Mouse (Mus musculus) heart, adult 18-20 months (tissue): ENCODE measurements at regions not wholly inside any gene's neighbourhood (a gene's known extent, or its start where the extent isn't known, plus 50 kb on each side); places are given as distances from the start of the nearest gene placed in this dataset.

Experiments
- DNase-seq, 2 experiments: peaks; one replicate each; pipeline ENCODE4 v3.0.0; 2021 to 2022; ENCODE audit warnings: mixed read lengths in 1 of 2

- no peak for DNase-seq
Measured at GRCm38 (mm10) chr2:78804931-78805330, 63.0 kb upstream of the Ube2e3 start.

GRCm38 (mm10) chr2:78803543-78803942, 64.4 kb upstream of the Ube2e3 start:
- DNase-seq, result no peak

GRCm38 (mm10) chr2:78795446-78795845, 72.5 kb upstream of the Ube2e3 start:
- no peak for DNase-seq

GRCm38 (mm10) chr2:78794734-78795133, 73.2 kb upstream of the Ube2e3 start:
- DNase-seq, result no peak

- DNase-seq, result no peak
Measured at GRCm38 (mm10) chr2:78789124-78789523, 78.8 kb upstream of the Ube2e3 start.

GRCm38 (mm10) chr2:78788222-78788621, 79.7 kb upstream of the Ube2e3 start:
- DNase-seq, result no peak

GRCm38 (mm10) chr2:78779949-78780348, 88.0 kb upstream of the Ube2e3 start:
- no peak for DNase-seq

- DNase-seq, result no peak
Measured at GRCm38 (mm10) chr2:78777589-78777988, 90.3 kb upstream of the Ube2e3 start.

GRCm38 (mm10) chr2:78754362-78754761, 113.6 kb upstream of the Ube2e3 start:
- no peak for DNase-seq

- DNase-seq, result peak; percentile 22 to 44
Measured at GRCm38 (mm10) chr2:78753918-78754317, 114.0 kb upstream of the Ube2e3 start.

- DNase-seq, result no peak
Measured at GRCm38 (mm10) chr2:78730161-78730560, 137.8 kb upstream of the Ube2e3 start.

- no peak for DNase-seq
Measured at GRCm38 (mm10) chr2:78726060-78726459, 141.9 kb upstream of the Ube2e3 start.

GRCm38 (mm10) chr2:78724416-78724815, 143.5 kb upstream of the Ube2e3 start:
- DNase-seq, result no peak

- no peak for DNase-seq
Measured at GRCm38 (mm10) chr2:78723423-78723822, 144.5 kb upstream of the Ube2e3 start.

- no peak for DNase-seq
Measured at GRCm38 (mm10) chr2:78722739-78723138, 145.2 kb upstream of the Ube2e3 start.

GRCm38 (mm10) chr2:78718550-78718949, 149.4 kb upstream of the Ube2e3 start:
- DNase-seq, result no peak

- DNase-seq, result no peak
Measured at GRCm38 (mm10) chr2:78716157-78716798, 151.6 kb upstream of the Ube2e3 start.

GRCm38 (mm10) chr2:78694851-78695250, 173.1 kb upstream of the Ube2e3 start:
- DNase-seq, result no peak

- no peak for DNase-seq
Measured at GRCm38 (mm10) chr2:78656668-78657067, 211.3 kb upstream of the Ube2e3 start.

GRCm38 (mm10) chr2:78655156-78655855, 212.6 kb upstream of the Ube2e3 start:
- no peak for DNase-seq

GRCm38 (mm10) chr2:78651549-78651948, 216.4 kb upstream of the Ube2e3 start:
- no peak for DNase-seq

GRCm38 (mm10) chr2:78640361-78640760, 227.6 kb upstream of the Ube2e3 start:
- DNase-seq, result no peak

- DNase-seq, result no peak
Measured at GRCm38 (mm10) chr2:78625264-78625663, 242.7 kb upstream of the Ube2e3 start.

GRCm38 (mm10) chr2:78606388-78606787, 261.5 kb upstream of the Ube2e3 start:
- no peak for DNase-seq
